Mouse (Mus musculus) granulocyte monocyte progenitor cell, adult 5-6 weeks (primary cell): ENCODE results near the gene Slc4a1. TPM values are rescaled to one million over a fixed set of nuclear protein-coding genes. Genes with fewer than 3 reads are reported as not detected.

Source experiments
- ATAC-seq: replicated peaks from 2 replicates; pipeline ENCODE4 v1.8.0; 2016; ENCODE audit warnings: mild to moderate bottlenecking, moderate TSS enrichment, inconsistent platforms; ENCODE audit not compliant: poor library complexity, severe bottlenecking
- total RNA-seq, 2 experiments: library from RNA; stranded (forward) in 1 of 2; stranded (reverse) in 1 of 2; fragments of 200-712, 200-1000 nt in 1 of 2; fragments of >200 nt in 1 of 2; fragmentation: Nextera tagmentation in 1 of 2; gene quantifications; 2 replicates each; pipeline ENCODE4 v1.2.3; 2014 to 2017

Gene Slc4a1
- total RNA-seq, 2 experiments from 2014 or later: under 0.01 TPM; not detected in 1

DNA sequence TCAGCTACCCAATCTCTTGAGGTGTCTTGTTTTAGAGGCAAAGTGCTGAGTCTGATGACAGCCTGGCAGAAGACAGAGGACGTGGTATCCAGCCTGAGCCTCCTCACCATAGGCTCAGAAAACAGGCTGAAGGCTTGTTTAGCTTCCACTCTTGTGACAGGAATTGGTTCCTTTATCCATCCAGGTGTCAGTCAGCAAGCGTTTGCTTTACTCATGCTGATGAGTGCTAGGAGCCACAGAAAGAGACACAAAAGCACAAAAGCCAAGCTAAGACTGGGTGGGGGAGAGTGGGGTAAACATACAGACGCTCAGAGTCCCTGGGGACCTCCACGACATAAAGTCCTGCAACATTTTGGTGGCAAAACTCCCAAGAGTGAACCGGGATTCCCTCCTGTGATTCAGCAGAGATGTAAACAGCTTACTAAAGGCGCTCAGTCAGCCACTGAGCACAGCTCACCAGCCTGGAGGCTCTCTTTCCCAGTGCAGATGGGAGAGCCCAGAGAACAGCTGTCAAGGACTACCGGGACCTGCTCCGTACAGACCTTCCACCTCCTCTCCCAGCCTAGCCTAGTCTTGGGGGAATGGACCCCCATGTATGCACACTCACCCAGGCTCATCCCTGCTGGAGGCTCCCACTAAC is 10.3 kb upstream of the Slc4a1 start:
- ATAC-seq: no peak

DNA sequence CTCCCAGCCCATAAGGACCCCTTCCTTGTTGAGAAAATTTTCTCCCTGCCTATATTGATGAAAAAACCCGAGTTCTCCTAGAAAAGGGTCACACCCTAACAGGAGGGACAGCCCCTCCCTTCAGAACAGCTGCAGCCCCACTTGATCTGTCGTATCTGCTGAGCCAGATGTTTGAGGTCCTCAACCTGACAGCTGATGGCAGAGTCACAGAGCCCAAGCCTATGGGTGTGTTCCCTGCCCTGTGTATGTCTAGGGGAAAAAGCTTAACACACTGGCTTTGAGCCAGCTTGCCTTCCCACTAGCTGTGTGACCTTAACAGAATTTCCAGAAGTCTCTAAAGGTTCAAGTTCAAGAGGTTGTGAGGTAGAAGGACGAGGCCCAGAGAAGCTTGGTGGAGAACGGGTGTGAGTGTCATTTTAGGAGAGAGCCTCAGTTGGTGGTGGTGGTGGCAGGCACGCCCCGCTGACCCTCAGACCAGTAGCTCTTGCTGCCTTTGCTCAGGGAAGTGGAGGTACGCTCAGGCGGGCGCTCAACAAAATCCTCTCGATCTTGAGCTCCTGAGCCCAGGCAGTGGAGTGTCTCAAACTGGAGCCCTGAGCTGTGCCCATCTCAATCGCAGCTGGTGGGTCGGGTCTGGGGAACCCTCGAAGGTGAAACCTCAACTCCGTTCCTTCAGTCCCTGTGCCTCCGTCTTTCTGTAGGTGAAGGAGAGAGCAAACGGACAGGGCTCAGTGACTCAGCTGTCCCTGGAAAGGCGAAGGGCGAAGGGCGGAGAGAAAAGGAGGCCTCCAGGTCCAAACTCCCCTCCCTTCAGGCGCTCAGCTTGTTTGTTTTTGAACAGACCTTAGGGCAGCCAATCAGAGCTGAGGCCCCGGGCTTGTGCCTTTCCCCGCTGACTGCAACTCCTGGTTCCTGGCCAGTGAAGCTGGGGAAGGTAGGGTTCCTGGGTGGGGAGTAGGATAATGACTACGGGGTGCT is 9.5 kb upstream of the Slc4a1 start:
- peak; percentile 12; the same call in 1 of the 2 replicates for ATAC-seq

DNA sequence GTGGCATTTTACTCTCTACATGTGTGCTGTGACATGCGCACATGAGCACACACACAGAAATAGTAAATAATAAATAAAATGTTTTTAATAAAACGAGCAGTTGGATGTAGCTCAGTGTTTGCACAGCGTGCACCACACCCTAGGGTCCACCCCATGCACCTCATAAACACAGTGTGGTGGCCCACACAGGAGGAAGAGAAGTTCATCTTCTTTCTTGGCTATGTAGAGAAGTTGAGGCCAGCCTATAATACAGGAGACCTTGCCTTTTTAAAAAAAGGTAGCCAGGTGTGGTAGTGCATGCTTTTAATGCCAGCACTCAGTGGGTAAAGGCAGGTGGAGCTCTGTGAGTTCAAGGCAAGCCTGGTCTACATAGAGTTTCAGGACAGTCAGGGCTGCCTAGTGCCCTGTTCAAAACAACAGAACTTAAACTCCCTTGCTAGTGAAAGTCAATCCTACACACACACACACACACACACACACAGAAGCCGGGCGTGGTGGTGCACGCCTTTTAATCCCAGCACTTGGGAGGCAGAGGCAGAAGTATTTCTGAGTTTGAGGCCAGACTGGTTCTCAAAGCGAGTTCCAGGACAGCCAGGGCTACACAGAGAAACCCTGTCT is 8.2 kb upstream of the Slc4a1 start:
- ATAC-seq: no peak

DNA sequence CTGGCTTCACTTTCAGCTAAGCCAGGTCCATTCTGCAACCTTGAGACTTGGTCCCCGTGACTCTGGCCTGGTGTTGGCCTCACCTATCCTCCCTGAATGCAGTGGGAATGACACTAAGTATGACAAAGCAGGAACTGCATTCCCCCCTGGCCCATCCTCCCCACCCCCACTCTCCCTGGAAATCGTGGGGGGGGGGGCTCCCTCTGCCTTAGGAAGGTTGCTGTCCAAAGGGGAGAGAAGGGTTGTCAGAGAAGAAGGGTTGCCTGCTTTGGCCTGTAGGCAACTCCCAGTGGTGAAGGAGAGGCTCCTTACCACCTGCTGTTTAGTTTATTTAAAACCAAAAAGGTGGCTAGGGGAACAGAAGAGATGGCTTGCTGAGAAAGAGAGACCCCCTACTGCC is 7.6 kb upstream of the Slc4a1 start:
- ATAC-seq: no peak

DNA sequence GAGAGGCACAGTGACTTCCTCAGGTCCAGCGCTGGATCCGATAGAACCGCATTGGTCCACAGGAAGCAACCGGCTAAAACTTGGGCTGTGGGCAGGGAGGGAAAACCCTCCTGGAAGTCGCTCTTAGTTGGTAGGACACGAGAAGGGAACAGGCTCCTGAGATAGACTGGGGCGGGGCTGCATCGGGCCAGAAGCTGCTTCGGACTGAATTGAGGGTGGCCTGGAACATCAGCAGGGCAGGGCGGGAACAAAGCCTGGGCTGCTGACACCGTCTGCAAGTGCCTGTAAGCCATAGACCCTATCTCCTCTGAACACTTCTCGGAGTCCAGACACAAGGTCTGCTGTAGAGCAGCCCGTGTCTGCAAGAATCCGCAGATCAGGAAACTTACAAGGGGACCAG is 6.9 kb upstream of the Slc4a1 start:
- no peak for ATAC-seq

DNA sequence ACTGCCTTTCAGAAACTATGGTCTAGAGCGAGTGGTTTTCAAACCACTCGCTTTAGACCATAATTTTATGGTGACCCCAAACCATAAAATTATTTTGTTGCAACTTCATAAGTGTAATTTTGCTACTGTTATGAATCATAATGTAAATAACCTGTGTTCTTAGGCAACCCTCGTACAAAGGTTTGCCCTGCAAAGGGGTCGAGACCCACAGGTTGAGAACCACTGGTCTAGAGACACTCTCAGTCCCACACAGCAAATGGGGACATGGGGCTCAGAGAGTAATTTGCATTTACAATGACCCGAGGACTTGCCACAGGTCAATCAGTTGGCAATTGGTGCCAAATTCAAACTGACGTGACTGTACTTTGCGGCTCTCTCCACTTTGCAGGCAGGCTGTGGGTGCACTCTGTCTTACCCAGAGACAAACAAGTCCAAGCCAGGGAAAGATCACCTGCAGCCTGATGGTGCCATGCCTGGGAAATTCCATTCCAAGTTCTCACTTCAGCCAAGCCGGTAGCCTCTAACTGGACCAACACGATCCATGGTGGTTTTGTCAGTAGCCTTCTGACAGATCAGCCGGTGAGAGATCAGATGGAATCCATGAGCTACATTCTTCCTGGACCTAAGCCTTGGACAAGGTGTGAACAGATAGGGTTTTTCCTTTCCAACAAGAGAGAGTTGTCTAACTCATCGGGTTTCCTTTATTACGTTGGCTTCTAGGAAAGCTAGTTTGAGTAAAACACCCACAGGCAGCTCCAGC is 6.1 kb upstream of the Slc4a1 start:
- ATAC-seq: no peak

DNA sequence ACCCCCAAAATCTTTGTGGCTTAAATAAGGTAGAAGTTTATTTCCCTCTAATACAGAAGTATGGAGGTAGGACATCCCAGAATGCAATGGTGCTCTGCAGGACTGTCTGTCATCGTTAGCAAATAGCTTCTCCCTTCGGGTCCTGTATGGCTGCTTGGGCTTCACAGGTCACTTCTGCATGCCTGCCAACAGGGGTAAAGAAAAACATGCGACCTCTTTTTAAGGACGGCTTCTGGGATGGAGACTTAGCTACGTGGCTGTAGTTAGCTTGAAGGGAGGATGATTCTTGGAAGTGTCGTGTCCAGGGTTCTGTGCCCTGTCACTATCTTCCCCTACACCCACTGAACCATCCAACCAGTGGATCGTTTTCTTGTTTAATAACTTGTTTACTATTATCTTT is 4.3 kb upstream of the Slc4a1 start:
- ATAC-seq: no peak

DNA sequence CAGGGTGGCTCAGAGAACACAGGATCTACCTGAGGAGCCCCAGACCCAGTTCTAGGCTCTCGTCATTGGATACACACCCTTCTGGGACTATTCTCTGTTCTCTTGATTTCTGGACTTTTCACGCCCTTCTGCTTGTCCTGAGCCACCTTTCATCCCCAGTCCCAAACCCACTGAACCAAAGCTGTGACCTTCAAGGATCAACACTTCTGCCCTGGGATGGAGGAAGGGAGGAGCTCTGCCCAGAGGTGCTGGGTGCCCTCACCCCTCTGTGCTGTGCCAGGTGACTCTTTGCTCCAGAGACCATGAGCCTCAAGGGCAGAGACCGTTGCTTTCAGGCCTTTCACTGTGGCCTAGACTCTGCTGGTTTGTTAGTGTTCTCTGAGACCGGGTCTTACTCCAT is 3.3 kb upstream of the Slc4a1 start:
- no peak for ATAC-seq

DNA sequence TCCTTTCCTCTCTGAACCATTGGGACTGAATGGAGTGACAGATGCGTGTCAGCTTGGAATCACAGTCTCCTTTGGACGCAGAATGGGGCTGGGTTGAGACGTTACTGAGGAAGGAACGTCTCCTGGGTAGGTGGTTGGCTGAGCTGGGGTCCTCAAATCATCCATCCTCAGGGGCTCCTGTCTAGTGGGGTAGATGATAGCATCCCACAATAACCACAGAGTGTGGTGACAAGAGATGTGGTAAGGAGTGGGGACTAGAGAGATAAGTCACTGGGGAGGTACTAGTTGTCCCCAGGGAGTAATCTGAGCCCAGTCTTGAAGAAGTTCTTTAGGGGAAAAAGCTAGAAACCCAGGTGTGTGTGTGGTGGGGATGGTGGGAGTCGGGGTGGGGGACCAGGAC is 2.3 kb upstream of the Slc4a1 start:
- no peak for ATAC-seq

DNA sequence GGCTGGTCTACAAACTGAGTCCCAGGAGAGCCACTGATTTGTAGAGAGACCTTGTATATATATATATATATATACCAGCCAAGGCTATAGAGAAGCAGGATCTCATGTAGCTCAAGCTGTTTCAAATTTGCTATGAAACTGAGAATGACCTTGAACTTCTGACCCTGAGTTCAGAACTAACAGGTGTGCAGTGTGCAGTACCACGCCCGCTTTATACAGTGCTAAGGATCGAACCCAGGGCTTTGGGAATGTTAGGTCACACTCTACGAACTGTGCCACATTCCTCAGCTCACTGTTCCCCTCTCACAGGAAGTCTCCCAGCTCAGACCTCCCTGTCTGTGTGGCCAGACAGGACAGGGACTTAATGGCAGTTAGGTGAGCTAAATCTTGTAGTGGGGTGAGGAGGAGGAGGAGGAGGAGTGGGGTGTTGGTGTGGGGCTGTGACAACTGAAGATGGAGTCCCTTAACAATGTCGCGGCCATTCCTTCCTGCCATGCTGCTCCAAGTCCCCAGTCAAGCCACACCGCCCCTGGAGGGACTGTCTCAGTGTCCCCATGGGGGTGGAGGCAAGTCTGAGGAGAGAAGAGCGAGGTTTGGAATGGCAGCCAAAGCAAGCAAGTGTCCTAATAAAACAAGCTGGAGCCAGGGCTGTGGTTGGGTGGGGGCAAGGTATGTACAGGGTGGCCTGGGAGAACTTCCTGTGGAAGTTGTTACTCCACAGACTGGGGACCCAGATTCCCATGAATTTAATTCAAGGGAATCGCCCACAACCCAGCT is 1.7 kb upstream of the Slc4a1 start:
- ATAC-seq: no peak

DNA sequence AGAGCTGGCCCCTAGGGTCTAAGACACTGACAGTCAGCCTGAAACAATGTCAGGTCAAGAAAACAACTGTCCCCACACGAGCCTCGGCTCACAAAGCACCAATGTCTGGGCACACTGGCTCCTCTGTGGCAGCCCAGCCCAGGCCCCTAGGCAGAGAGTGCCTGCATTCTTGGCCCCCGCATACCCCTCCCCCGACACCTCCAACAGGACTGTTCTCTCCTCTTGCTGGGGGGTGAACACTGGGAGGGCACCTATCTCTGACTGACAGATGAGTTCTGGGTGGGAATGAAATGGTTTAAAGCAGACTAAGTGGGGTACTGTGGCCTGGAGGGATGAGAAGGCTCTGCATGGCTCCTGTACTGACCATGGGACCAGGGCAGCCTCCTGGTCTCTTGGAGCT is 304 bp downstream of the Slc4a1 start:
- no peak for ATAC-seq

DNA sequence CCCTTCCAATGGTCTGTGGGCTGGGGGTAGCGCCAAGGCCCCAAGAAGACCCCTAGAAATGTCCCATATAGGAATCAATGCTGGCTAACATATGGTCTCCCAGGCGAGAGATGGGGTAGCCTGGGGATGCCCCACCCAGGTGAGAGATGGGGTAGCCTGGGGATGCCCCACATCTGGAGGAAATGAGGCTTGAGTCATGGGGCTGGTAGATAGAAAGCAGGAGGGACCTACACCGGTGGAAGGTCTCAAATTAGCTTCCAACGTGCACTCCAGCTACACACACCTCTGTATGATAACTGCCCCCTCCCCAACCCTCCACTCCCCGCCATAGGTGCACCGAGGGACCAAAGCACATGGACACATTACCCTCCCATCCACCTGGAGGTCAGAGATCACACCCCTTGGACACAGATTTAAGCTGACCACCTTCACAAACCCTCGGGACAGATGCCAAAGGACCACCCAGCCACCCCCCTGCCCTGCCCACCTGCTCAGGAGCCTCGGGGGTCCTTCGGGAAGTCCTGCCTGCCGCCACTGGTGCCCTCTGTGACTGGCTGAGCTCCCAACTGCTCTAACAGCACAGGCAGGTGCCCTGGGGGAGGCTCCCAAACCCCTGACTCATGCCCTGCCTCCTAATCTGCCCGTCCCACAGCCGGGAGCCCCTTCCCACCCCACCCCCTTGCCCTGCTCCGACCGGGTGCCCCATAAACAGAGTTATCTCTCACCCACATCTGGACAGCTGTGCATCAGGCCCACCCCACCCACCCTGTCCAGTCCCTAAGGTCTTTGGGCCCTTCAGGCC is 1.2 kb downstream of the Slc4a1 start:
- no peak for ATAC-seq

DNA sequence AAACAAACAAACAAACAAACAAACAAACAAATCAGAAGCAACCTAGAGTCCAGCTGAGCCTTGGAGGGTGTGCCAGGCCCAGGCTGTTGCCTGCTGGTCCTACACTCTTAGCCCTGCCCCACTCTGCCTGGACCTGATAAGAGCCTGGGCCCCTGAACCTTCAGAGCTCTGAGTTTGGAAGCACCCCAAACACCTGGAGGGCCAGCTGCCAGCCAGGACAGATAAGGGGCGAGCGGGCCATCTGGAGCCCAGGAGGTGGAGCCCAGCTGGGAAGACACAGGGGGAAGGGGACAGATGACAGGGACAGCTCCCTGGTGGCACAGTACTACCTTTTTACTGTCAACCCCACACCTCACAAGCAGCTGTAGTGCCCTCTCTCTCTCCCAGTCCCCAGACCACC is 2.4 kb downstream of the Slc4a1 start:
- ATAC-seq: no peak

DNA sequence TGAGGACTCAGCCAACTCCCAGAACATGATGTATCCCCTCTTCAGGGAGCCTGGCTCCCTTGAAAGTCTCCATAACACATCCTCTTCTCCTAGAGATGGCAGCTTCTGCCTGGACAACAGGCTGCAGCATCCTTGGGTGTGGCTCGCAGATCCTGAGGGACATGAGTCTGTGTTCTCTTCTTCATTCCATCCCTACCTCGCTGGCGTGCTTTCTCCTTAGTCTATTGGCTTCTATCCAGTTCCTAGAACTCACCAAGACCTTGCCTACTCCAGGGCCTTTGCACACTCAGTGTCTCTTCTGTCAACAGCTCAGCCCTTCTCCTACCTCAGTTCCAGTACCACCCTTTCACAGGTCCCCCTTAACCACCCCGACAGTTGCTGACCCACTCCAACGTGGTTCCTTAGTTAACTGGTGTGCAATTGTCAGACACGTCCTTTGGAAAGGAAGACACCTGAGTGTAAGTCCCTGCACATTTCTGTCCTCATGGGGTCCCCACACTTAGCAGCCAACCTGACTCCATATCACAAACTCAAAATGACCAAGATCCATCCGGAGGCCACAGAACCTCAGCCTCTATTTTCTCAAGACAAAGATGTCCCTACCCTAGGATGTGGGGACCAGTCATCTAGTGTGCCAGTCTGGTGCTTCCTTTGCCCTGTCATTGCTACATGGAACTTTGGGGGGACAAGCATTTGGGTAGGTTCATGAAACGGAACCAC is 4.1 kb downstream of the Slc4a1 start:
- no peak for ATAC-seq

DNA sequence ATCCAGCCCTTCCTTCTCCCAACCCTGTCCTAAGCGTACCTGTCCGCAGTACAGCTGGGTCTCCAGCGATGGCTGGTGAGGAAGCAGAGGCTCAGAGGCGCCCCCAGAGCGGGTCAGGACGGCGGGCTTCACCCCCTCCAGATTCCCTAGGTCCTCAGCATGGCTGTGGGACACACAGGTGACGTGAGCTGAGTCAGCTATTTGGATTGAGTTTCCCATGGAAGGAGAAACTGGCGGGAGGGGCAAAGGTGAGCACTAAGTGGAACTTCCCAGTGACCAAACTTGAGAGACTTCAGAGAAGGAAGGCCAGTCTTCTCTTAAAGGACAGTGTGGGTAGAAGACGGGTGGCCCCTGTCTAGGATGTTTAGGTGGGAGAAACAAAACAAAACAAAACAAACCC is 7.6 kb downstream of the Slc4a1 start:
- no peak for ATAC-seq

DNA sequence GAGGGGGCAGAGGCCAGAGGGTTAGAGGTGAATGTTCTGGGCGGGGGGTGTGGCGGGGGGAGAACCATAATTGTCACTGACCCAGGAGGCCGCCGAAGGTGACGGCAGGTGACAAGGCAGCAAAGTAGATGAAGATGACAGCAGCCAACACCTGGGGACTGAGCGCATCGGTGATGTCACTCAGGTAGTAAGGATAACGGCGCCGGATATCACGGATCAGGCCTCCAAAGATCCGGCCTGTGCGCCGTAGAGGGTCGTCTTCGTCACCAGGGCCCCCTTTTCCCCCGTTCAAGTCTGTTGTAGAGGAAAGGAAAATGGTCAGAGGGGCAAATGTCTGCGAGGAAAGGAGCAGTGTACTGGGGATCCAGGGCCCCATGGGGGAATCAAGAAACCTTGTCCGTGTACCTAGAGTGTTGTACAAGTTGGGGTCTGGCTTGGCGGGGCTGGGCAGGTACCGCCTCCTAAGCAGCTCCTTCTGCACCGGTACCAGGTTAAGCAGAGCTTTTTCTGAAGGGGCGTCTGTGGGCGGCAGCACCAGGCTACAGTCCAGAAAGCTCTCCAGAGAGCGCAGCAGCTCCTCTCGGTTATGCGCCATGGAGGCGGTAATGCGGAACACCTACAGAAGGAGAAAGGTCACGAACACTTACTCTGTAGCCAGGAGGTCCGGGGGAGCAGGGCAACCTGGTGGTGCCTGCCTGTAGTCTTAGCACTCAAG is 9.2 kb downstream of the Slc4a1 start:
- ATAC-seq: no peak

DNA sequence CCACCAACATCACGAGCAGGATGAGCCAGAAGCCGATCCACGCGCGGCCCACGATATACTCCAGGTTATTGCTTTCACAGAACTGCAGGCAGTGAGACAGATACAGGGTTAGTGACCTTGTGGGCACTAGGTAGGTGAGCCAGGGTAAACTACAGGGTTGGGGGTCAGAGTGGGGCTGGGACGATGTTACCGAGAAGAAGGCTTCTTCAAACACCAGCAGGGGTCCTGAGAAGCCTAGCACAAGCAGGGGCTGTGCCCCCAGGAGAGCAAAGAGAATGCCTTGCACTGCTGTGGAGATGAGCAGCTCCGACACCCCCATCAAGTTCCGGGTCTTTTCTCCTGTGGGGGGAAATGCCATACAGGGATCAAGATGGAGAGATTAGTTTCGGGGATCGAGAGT is 9.8 kb downstream of the Slc4a1 start:
- ATAC-seq: no peak

DNA sequence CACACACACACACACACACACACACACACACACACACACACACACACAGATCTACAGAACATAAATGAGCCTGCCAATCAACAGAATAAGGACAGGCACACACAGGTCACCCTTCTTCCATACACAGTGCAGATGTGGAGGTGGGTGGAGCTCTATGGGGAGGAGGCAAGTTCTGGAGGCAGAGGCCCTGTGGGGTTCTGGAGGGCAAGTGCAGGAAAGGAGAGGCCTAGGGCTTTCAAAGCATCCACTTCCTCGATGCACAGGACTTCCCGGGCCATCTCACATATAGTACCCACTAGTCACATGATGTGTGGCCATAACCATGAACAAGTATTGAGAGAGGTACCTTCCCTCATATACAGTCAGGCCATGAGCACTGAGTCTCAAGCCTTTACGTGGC is 10.5 kb downstream of the Slc4a1 start:
- ATAC-seq: no peak
